In the genomic region with DNA sequence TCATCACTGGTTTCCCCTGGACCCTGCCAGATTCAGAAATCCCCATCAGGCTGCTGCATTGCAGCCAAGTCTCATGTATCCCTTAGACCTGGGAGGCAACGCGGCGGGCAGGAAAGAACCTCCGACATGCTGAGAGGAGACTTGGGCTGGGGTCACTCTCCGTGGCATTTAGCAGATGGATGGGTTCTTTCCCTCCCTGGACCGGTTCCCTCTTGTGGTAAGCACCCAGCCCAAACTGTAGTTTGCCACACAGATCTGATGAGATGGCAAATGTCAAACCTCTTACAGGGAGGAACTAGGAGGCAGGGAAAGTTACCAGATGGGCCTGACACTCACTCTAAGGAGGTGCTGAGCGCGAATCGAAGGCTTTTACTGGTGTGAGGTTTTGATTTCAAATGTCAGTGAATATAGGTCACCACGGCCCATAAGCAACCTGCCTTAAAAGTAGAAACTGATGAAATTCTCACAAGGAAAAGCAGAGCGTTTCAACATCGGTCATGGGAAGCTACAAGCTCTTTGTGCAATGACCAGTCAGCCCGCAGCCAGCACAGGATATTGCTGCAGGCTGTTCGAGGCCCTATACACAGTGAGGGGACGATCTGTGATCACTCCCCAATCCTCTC, we compare ENCODE assay signal across 12 mouse cellular contexts.
DNase-seq lines count a peak whose midpoint lies in the region; ATAC-seq lines count a peak whose summit lies in the region.
"Had no signal": no experiment of that assay in that cellular context is flagged by ENCODE, and none has a peak within 500 bp of the region (broad histone marks: within the 10 kb centered on the region; RNA-seq: fewer than 3 reads in every experiment).

No protein-coding gene starts in this region.

- no peak overlapping the region for H3K4me3 ChIP-seq in embryonic facial prominence, embryonic 15.5 days (replicated peaks)
- H3K4me3 ChIP-seq in embryonic facial prominence, embryonic 10.5 days = no peak overlapping the region
- no peak overlapping the region for H3K4me3 ChIP-seq in liver, embryonic 16.5 days (ENCODE audit: low read depth, low read length)
- H3K4me3 ChIP-seq in liver, embryonic 12.5 days = no peak overlapping the region
- no peak overlapping the region for H3K4me3 ChIP-seq in kidney, embryonic 16.5 days (ENCODE audit: low read length)
- H3K4me3 ChIP-seq: heart, embryonic 15.5 days had no signal

- H3K27ac ChIP-seq in embryonic facial prominence, embryonic 15.5 days (replicated peaks) = no peak overlapping the region
- no peak overlapping the region for H3K27ac ChIP-seq in embryonic facial prominence, embryonic 10.5 days (replicated peaks)
- no peak overlapping the region for H3K27ac ChIP-seq in liver, embryonic 16.5 days (ENCODE audit: low read length)
- H3K27ac ChIP-seq in liver, embryonic 12.5 days = no peak overlapping the region
- no peak overlapping the region for H3K27ac ChIP-seq in kidney, embryonic 16.5 days (ENCODE audit: low read length)
- H3K27ac ChIP-seq: heart, embryonic 15.5 days; stomach, postnatal 0 days had no signal

- 61% methylated on average over 15 of the region's 15 CpGs for WGBS in embryonic facial prominence, embryonic 15.5 days
- WGBS in embryonic facial prominence, embryonic 10.5 days = 66% methylated on average over 15 of the region's 15 CpGs
- 52% methylated on average over 15 of the region's 15 CpGs for WGBS in liver, embryonic 16.5 days (ENCODE audit: insufficient replicate concordance)
- 51% methylated on average over 15 of the region's 15 CpGs for WGBS in liver, embryonic 12.5 days (ENCODE audit: insufficient replicate concordance)
- 45% methylated on average over 15 of the region's 15 CpGs for WGBS in kidney, embryonic 16.5 days

- no peaks in the 10 kb centered on the region for H3K4me1 ChIP-seq in embryonic facial prominence, embryonic 15.5 days
- H3K4me1 ChIP-seq in embryonic facial prominence, embryonic 10.5 days = no peaks in the 10 kb centered on the region
- H3K4me1 ChIP-seq in liver, embryonic 16.5 days (ENCODE audit: control insufficient read depth, low read depth, low read length) = no peaks in the 10 kb centered on the region
- no peaks in the 10 kb centered on the region for H3K4me1 ChIP-seq in liver, embryonic 12.5 days
- H3K4me1 ChIP-seq in kidney, embryonic 16.5 days (ENCODE audit: insufficient read depth, low read length) = no peaks in the 10 kb centered on the region

- H3K36me3 ChIP-seq in embryonic facial prominence, embryonic 15.5 days = no peaks in the 10 kb centered on the region
- H3K36me3 ChIP-seq in embryonic facial prominence, embryonic 10.5 days (replicated peaks) = no peaks in the 10 kb centered on the region
- H3K36me3 ChIP-seq in liver, embryonic 16.5 days (ENCODE audit: control insufficient read depth, insufficient read depth) = no peaks in the 10 kb centered on the region
- H3K36me3 ChIP-seq in liver, embryonic 12.5 days = no peaks in the 10 kb centered on the region
- H3K36me3 ChIP-seq in kidney, embryonic 16.5 days (ENCODE audit: insufficient read depth, low read length) = no peaks in the 10 kb centered on the region
- H3K36me3 ChIP-seq: heart, embryonic 15.5 days had no signal

- H3K9ac ChIP-seq in embryonic facial prominence, embryonic 15.5 days = no peak overlapping the region
- no peak overlapping the region for H3K9ac ChIP-seq in liver, embryonic 16.5 days (ENCODE audit: low read depth, low read length)
- H3K9ac ChIP-seq in liver, embryonic 12.5 days = no peak overlapping the region
- no peak overlapping the region for H3K9ac ChIP-seq in kidney, embryonic 16.5 days (replicated peaks; ENCODE audit: low read length)
- H3K9ac ChIP-seq: heart, embryonic 15.5 days had no signal

- no peaks in the 10 kb centered on the region for H3K9me3 ChIP-seq in embryonic facial prominence, embryonic 15.5 days (replicated peaks)
- no peaks in the 10 kb centered on the region for H3K9me3 ChIP-seq in embryonic facial prominence, embryonic 10.5 days
- no peaks in the 10 kb centered on the region for H3K9me3 ChIP-seq in liver, embryonic 16.5 days (replicated peaks; ENCODE audit: control insufficient read depth, low read length)
- no peaks in the 10 kb centered on the region for H3K9me3 ChIP-seq in liver, embryonic 12.5 days (replicated peaks)
- H3K9me3 ChIP-seq in kidney, embryonic 16.5 days (ENCODE audit: low read length) = no peaks in the 10 kb centered on the region
- H3K9me3 ChIP-seq: heart, embryonic 15.5 days had no signal

- no peak overlapping the region for H3K4me2 ChIP-seq in embryonic facial prominence, embryonic 15.5 days (replicated peaks)
- no peak overlapping the region for H3K4me2 ChIP-seq in liver, embryonic 16.5 days (ENCODE audit: low read depth, low read length)
- H3K4me2 ChIP-seq in liver, embryonic 12.5 days = no peak overlapping the region
- H3K4me2 ChIP-seq in kidney, embryonic 16.5 days (replicated peaks; ENCODE audit: low read depth, low read length) = no peak overlapping the region
- H3K4me2 ChIP-seq: heart, embryonic 15.5 days had no signal

- H3K27me3 ChIP-seq in embryonic facial prominence, embryonic 15.5 days = no peaks in the 10 kb centered on the region
- no peaks in the 10 kb centered on the region; the same call in 1 of the 2 replicates for H3K27me3 ChIP-seq in embryonic facial prominence, embryonic 10.5 days (replicated peaks; ENCODE audit: low read depth, poor library complexity, severe bottlenecking)
- no peaks in the 10 kb centered on the region for H3K27me3 ChIP-seq in liver, embryonic 16.5 days (ENCODE audit: control insufficient read depth, insufficient read depth, low read depth, low read length)
- H3K27me3 ChIP-seq in liver, embryonic 12.5 days (replicated peaks) = no peaks in the 10 kb centered on the region
- no peaks in the 10 kb centered on the region for H3K27me3 ChIP-seq in kidney, embryonic 16.5 days (ENCODE audit: insufficient read depth, low read length)
- H3K27me3 ChIP-seq: heart, embryonic 15.5 days had no signal

- ATAC-seq in embryonic facial prominence, embryonic 15.5 days (ENCODE audit: insufficient number of reproducible peaks, low FRiP score, low TSS enrichment, low read depth) = 0 out of 2 replicates have a peak, but pooled peaks have one; percentile 15
- peak; percentile 48 for ATAC-seq in liver, embryonic 16.5 days (ENCODE audit: low read depth)
- no peak for ATAC-seq in liver, embryonic 12.5 days
- peak; percentile 82 for ATAC-seq in megakaryocyte progenitor cell, adult 5-6 weeks (replicated peaks; ENCODE audit: poor library complexity)
- no peak for ATAC-seq in kidney, embryonic 16.5 days (ENCODE audit: low FRiP score, low TSS enrichment)

- DNase-seq in embryonic facial prominence, embryonic 10.5 days (ENCODE audit: low spot score) = no peak
- DNase-seq in cerebellum, postnatal 36 days = peak; percentile 70 to 76
- no peak for DNase-seq in right cerebral cortex, postnatal 25 days
- DNase-seq: kidney, postnatal 10 days; right cerebral cortex, adult 18-20 months had no signal

Comparison
In these comparisons a context has a peak if more than half of its experiments do, and no peak if none do; other contexts are left out.
1. ATAC-seq: peak in embryonic facial prominence, embryonic 15.5 days (single experiment), liver, embryonic 16.5 days (single experiment) and megakaryocyte progenitor cell, adult 5-6 weeks (single experiment); none in liver, embryonic 12.5 days (single experiment) and kidney, embryonic 16.5 days (single experiment).
2. DNase-seq: peak in cerebellum, postnatal 36 days (2 of 2); none in embryonic facial prominence, embryonic 10.5 days (single experiment) and right cerebral cortex, postnatal 25 days (single experiment).